Mouse (Mus musculus): ENCODE measurements around the gene Ccdc88b. TPM values are rescaled to one million over a fixed set of nuclear protein-coding genes. Genes with fewer than 3 reads are reported as not detected.
A peak's percentile ranks its signal among the peaks of the same experiment; 100 is the strongest.

Ccdc88b gene
- polyA plus RNA-seq, 1 experiment from 2014 or later, result 1.3 TPM

DNA sequence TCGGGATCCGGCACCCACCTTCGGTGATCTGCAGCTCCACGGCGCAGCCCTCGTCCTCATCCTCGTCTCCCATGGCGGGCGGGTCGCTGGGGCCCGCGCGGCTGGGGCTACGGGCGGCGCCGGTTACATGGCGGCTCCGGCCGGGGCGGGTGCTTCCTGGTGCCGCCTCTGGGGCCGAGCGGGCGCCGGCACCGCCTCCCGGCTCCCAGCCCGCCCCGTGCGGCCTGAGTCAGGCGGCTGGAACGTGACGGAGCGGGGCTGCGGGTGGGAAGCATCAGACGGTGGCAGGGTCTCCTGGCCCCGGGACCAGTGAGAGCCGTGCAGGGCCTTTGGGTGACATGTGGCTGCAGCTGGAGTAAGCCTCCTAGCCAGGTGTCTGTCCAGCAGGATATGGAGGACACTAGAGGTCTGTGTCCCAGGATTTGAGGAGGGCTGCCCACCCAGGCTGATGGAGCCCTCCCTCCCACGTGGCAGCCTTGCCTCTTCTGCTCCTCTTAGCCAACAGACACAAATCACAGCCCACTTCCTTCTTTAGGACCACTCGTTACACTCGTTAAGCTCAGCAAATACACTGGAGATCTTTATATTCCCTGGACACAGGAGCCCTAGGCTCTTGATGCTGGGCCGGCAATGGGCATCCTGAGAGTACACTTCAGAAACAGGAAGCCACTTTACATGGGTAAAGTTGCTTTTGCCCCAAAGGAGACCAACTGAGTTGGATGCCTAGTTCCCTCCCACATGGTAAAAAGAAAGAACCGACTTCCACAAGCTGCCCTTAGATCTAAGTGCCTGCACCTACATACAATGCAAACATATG lies 17.3 kb downstream of the Ccdc88b start, which contains the start of gene Rps6ka4:
Gene Rps6ka4 (minus strand): TSS at position 162 of the 817 bp plus-strand sequence.
- Histone ChIP-seq H3K27me3 (peaks cover 13% of the 10 kb centered on the region; the same call in 1 of the 2 replicates), H3K4me3 (peak within 1 kb of the TSS; percentile 72), H3K9ac (peak within 1 kb of the TSS; percentile 75), H3K4me1 (peaks cover 14% of the 10 kb centered on the region), H3K36me3 (peaks cover 22% of the 10 kb centered on the region), H3K4me2 (peak within 1 kb of the TSS; percentile 96), H3K27ac (peak within 1 kb of the TSS; percentile 91), H3K9me3 (no peaks in the 10 kb centered on the region)
- ATAC-seq (ENCODE audit: borderline replicate concordance, extremely low read depth, low FRiP score, low TSS enrichment), result peak; percentile 91
- 1% methylated on average over 44 of the region's 44 CpGs for whole genome bisulfite sequencing

GRCm38 (mm10) chr19:6839615-6840474 lies 18.2 kb downstream of the Ccdc88b start:
- Histone ChIP-seq H3K9me3 (no peaks in the 10 kb centered on the region), H3K27ac (peak overlapping the region; percentile 91), H3K4me1 (peaks cover 14% of the 10 kb centered on the region), H3K9ac (peak overlapping the region; percentile 75), H3K4me2 (peak overlapping the region; percentile 96), H3K4me3 (peak overlapping the region; percentile 72), H3K36me3 (peaks cover 24% of the 10 kb centered on the region), H3K27me3 (peaks cover 8% of the 10 kb centered on the region; the same call in 1 of the 2 replicates)
- ATAC-seq (ENCODE audit: borderline replicate concordance, extremely low read depth, low FRiP score, low TSS enrichment), result peak; percentile 21; the same call in 1 of the 2 replicates
- WGBS, result 3% methylated on average over 46 of the region's 46 CpGs

- H3K27me3 ChIP-seq, result peaks cover 36% of the 10 kb centered on the region
- no peak for ATAC-seq (ENCODE audit: borderline replicate concordance, extremely low read depth, low FRiP score, low TSS enrichment)
- WGBS, result 85% methylated on average over 8 of the region's 8 CpGs
These were observed 25.6 kb downstream of the Ccdc88b start for GRCm38 (mm10) chr19:6832363-6832762.

GRCm38 (mm10) chr19:6831331-6831730 lies 26.7 kb downstream of the Ccdc88b start:
- H3K4me2 ChIP-seq, result no peak overlapping the region
- H3K27ac ChIP-seq, result no peak overlapping the region
- ATAC-seq (ENCODE audit: borderline replicate concordance, extremely low read depth, low FRiP score, low TSS enrichment), result no peak
- 29% methylated on average over 17 of the region's 17 CpGs for WGBS
- no peak overlapping the region for H3K9ac ChIP-seq
- no peak overlapping the region for H3K4me3 ChIP-seq
- peaks cover 13% of the 10 kb centered on the region for H3K4me1 ChIP-seq
- H3K27me3 ChIP-seq, result peaks cover 36% of the 10 kb centered on the region
- H3K36me3 ChIP-seq, result peaks cover 48% of the 10 kb centered on the region
- H3K9me3 ChIP-seq, result no peaks in the 10 kb centered on the region

More at GRCm38 (mm10) chr19:6832363-6832762, 25.6 kb downstream of the Ccdc88b start:
- Histone ChIP-seq H3K27ac (no peak overlapping the region), H3K4me2 (no peak overlapping the region), H3K9me3 (no peaks in the 10 kb centered on the region), H3K4me3 (no peak overlapping the region), H3K36me3 (peaks cover 56% of the 10 kb centered on the region), H3K4me1 (peaks cover 13% of the 10 kb centered on the region), H3K9ac (no peak overlapping the region)

GRCm38 (mm10) chr19:6830556-6831316 lies 27.3 kb downstream of the Ccdc88b start:
- 0 out of 2 replicates have a peak, but pooled peaks have one; percentile 7 for ATAC-seq (ENCODE audit: borderline replicate concordance, extremely low read depth, low FRiP score, low TSS enrichment)
- WGBS, result 28% methylated on average over 35 of the region's 38 CpGs
- Histone ChIP-seq H3K27me3 (peaks cover 36% of the 10 kb centered on the region), H3K4me2 (peak overlapping the region; percentile 57), H3K27ac (no peak overlapping the region), H3K9ac (no peak overlapping the region), H3K9me3 (no peaks in the 10 kb centered on the region), H3K4me1 (peaks cover 13% of the 10 kb centered on the region), H3K4me3 (no peak overlapping the region; the same call in 1 of the 2 replicates), H3K36me3 (peaks cover 45% of the 10 kb centered on the region)

DNA sequence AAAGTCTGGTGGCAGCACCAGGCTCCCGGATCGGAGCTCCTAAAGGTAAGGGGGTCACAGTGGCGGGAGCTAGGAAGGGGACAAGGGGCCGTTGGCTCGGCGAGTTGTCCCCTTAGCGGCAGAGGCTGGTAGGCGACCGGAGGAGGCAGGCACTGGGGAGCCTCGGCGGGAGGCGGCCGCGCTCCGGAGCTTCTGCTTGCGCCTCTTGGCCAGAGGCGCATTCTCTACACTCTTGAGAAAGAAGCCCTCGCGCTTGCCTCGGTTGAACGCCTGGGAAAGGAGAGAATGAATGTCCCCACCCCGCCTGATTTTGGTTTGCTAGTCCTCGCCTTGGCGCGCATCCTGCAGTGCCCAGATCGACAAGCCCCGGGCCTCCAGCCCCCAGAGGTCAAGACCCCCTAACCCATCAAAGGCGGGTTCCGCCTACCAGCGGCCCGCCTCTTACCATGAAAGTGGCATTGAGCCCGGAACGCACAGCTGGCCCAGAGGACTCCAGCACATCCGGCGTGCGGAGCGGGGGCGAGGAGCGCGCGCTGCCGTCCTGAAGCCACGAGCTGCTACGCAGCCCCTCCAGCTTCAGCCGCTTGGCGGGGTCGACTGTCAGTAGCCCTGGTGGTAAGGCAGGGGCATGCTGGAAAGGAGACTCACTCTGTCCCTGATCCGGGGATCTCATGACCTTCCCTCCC lies 28.0 kb downstream of the Ccdc88b start:
- no peaks in the 10 kb centered on the region for H3K9me3 ChIP-seq
- H3K27me3 ChIP-seq, result peaks cover 36% of the 10 kb centered on the region
- H3K27ac ChIP-seq, result no peak overlapping the region; the same call in 1 of the 2 replicates
- H3K4me3 ChIP-seq, result peak overlapping the region; percentile 19
- 0 out of 2 replicates have a peak overlapping the region, but pooled peaks have one; percentile 10 for H3K9ac ChIP-seq
- peaks cover 45% of the 10 kb centered on the region for H3K36me3 ChIP-seq
- ATAC-seq (ENCODE audit: borderline replicate concordance, extremely low read depth, low FRiP score, low TSS enrichment), result peak; percentile 77
- WGBS, result 13% methylated on average over 48 of the region's 48 CpGs
- peaks cover 13% of the 10 kb centered on the region for H3K4me1 ChIP-seq
- H3K4me2 ChIP-seq, result peak overlapping the region; percentile 57

GRCm38 (mm10) chr19:6829069-6829468 lies 28.9 kb downstream of the Ccdc88b start:
- Histone ChIP-seq H3K4me1 (peaks cover 13% of the 10 kb centered on the region), H3K9ac (no peak overlapping the region), H3K4me3 (no peak overlapping the region), H3K9me3 (no peaks in the 10 kb centered on the region), H3K27me3 (peaks cover 36% of the 10 kb centered on the region), H3K27ac (no peak overlapping the region), H3K4me2 (no peak overlapping the region), H3K36me3 (peaks cover 35% of the 10 kb centered on the region)
- WGBS, result 28% methylated on average over 3 of the region's 3 CpGs
- no peak for ATAC-seq (ENCODE audit: borderline replicate concordance, extremely low read depth, low FRiP score, low TSS enrichment)

DNA sequence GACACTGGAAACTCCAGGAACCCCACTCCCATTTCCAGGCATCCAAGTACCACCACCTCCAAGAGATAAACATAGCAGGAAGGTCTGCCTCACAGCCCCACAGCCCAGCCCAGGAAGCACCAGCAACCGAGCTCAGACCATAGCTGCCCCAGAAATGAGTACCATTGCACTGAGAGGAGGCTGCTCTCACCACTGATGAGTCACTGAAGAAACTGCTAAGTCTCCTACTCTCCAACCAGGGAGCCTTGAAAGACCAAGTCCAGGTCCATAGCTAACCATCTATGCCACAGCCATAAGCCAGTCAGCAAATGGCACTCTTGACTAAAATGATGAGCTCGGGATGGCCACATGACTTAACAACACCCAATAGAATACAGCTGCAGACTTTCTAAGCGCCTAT lies 31.4 kb downstream of the Ccdc88b start:
- 76% methylated on average over 3 of the region's 3 CpGs for WGBS
- peaks cover 27% of the 10 kb centered on the region for H3K27me3 ChIP-seq
- H3K36me3 ChIP-seq, result peaks cover 12% of the 10 kb centered on the region; the same call in 1 of the 2 replicates
- no peak overlapping the region for H3K4me3 ChIP-seq
- no peak overlapping the region for H3K4me2 ChIP-seq
- ATAC-seq (ENCODE audit: borderline replicate concordance, extremely low read depth, low FRiP score, low TSS enrichment), result no peak
- no peak overlapping the region for H3K27ac ChIP-seq
- H3K9me3 ChIP-seq, result no peaks in the 10 kb centered on the region
- no peak overlapping the region for H3K9ac ChIP-seq
- H3K4me1 ChIP-seq, result peaks cover 13% of the 10 kb centered on the region

DNA sequence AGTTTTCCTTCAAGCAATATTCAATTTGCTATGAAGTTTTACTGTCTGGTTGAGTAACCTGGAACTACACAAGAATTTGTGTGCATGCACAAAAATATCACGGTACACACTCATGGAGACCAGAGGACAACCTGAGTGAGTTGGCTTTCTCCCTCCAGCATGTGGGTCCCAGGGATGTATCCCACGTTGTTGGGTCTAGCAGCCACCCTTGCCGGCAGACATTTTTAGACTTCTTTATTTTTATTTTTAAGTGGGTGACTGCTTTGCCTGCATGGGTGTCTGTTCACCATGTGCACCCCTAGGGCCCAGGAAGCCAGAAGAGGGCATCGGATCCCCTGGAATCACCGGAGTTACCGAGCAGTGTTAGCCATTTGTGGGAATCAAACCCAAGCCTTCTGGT lies 32.6 kb downstream of the Ccdc88b start:
- Histone ChIP-seq H3K27me3 (peaks cover 15% of the 10 kb centered on the region), H3K4me2 (no peak overlapping the region), H3K27ac (no peak overlapping the region), H3K4me3 (no peak overlapping the region), H3K36me3 (0 out of 2 replicates have a peak, but pooled peaks cover 10% of the 10 kb centered on the region), H3K4me1 (peaks cover 11% of the 10 kb centered on the region), H3K9me3 (no peaks in the 10 kb centered on the region), H3K9ac (no peak overlapping the region)
- ATAC-seq (ENCODE audit: borderline replicate concordance, extremely low read depth, low FRiP score, low TSS enrichment), result no peak
- 71% methylated on average over 6 of the region's 6 CpGs for WGBS

- H3K27me3 ChIP-seq, result no peaks in the 10 kb centered on the region
- no peaks in the 10 kb centered on the region for H3K9me3 ChIP-seq
- H3K4me1 ChIP-seq, result 0 out of 2 replicates have a peak, but pooled peaks cover 3% of the 10 kb centered on the region
- ATAC-seq (ENCODE audit: borderline replicate concordance, extremely low read depth, low FRiP score, low TSS enrichment), result no peak
- no peak overlapping the region for H3K4me2 ChIP-seq
- H3K9ac ChIP-seq, result no peak overlapping the region
- 77% methylated on average over 13 of the region's 13 CpGs for WGBS
- H3K36me3 ChIP-seq, result no peaks in the 10 kb centered on the region
- H3K4me3 ChIP-seq, result no peak overlapping the region
- no peak overlapping the region for H3K27ac ChIP-seq
These were observed 37.3 kb downstream of the Ccdc88b start for GRCm38 (mm10) chr19:6820538-6821195.
